Mouse (Mus musculus) macrophage (primary cell): ENCODE data around the gene Fgf18. TPM values are rescaled to one million over a fixed set of nuclear protein-coding genes. Genes with fewer than 3 reads are reported as not detected.

Experiments
- H3K27ac ChIP-seq: fragments of 350-480 bp; formaldehyde crosslinking; 2 replicates; pipeline ENCODE4 v1.9.0; 2021
- H3K36me3 ChIP-seq: fragments of 350-480 bp; formaldehyde crosslinking; 2 replicates; pipeline ENCODE4 v1.9.0; 2021; ENCODE audit errors: inconsistent target
- H3K4me3 ChIP-seq: fragments of 350-480 bp; formaldehyde crosslinking; 2 replicates; pipeline ENCODE4 v1.9.0; 2021; ENCODE audit errors: inconsistent target
- H3K79me2 ChIP-seq: fragments of 350-480 bp; formaldehyde crosslinking; 2 replicates; pipeline ENCODE4 v1.9.0; 2021; ENCODE audit errors: inconsistent target
- WGBS: methylation state at CpG from one replicate; pipeline ENCODE4 v1.1.7; 2026; ENCODE audit warnings: inconsistent platforms; ENCODE audit not compliant: missing documents; 5-methylcytosine and 5-hydroxymethylcytosine counted together
- polyA plus RNA-seq: library from polyadenylated mRNA; stranded (reverse); fragments of 250-400 nt; gene quantifications from 3 replicates; pipeline ENCODE4 v1.2.4, GENCODE M21; 2018; ENCODE audit warnings: inconsistent platforms

The Fgf18 gene
- polyA plus RNA-seq, 1 experiment from 2014 or later = not detected

DNA sequence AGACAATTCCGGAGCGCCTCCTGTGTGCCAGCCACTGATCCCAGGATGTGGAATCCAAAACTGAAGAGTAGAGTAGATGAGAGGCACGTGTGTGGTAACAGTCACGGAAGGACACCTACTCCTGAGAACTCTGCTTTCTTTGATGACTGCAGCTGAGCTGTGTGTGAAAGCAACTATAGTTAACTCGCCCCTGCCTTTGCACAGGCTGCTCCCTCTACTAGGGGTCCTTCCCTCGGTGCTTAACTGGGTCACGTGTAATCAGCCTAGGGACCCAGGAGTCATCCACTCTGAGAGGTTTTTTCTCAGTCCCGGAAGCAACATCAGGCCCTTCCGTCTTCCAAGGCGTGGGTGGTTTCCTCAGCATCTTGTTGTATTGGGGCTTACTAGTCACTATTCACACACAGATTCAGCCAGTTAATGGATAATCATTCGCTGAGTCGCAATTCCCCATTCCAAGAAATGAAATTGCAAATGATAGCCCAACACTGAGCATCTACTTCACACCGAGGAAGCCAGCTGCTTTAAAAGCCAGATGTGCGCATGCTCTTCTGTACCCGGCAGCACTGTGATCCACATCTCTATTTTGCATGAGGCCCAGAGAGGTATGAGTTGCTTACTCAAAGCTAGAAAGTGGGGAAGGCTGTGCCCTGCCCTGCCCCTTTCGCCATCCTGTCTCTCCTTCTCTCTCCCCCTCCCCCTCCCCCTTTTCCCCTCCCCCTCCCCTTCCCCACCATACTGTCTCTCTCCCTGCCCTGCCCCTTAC, 67.0 kb downstream of the Fgf18 start:
- H3K27ac ChIP-seq = no peak overlapping the region
- WGBS = 65% methylated on average over 16 of the region's 16 CpGs
- no peak overlapping the region for H3K4me3 ChIP-seq
- H3K36me3 ChIP-seq = no peaks in the 10 kb centered on the region
- H3K79me2 ChIP-seq = no peaks in the 10 kb centered on the region

DNA sequence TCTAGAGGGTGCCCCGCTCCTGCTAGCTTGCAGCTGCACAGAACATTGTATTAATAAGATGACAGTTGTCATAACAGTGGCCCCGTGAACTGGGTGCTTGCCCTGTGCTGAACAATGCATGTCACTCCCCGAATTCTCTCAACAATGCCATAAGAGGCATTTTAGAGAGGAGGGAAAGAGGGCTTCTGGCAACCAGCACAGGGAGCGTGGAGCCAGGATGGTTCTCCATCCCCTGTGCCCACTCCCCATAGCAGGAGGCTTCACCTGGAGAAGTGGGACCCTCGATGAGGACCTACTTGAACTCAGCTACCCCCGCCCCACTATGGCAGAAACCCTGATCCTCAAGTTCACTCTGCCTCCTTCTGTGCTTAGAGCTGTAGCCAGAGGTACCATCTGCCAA, 67.8 kb downstream of the Fgf18 start:
- Histone ChIP-seq H3K36me3 (no peaks in the 10 kb centered on the region), H3K27ac (no peak overlapping the region), H3K4me3 (no peak overlapping the region), H3K79me2 (no peaks in the 10 kb centered on the region)
- WGBS = 57% methylated on average over 6 of the region's 6 CpGs

DNA sequence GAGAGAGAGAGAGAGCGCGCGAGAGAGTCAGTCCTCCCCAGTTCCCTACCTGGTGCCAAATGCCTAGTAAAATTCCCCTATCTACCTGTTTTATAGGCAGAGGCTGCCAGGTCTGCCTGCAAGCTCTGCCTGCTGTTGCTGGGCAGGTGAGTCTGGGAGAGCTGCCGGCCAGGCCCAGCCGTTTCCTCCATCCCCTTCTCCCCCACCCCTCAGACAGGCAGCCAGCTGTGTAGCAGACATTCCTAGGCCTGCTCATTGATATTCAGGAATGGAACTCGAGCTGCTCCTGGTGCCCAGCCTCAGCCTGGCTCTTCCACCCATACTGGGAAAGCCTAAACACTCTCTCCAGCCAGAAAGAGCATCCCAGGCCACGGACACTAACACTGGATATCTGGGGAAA, 69.2 kb downstream of the Fgf18 start:
- H3K27ac ChIP-seq = no peak overlapping the region
- H3K79me2 ChIP-seq = no peaks in the 10 kb centered on the region
- no peaks in the 10 kb centered on the region for H3K36me3 ChIP-seq
- no peak overlapping the region for H3K4me3 ChIP-seq
- 25% methylated on average over 3 of the region's 7 CpGs for WGBS

DNA sequence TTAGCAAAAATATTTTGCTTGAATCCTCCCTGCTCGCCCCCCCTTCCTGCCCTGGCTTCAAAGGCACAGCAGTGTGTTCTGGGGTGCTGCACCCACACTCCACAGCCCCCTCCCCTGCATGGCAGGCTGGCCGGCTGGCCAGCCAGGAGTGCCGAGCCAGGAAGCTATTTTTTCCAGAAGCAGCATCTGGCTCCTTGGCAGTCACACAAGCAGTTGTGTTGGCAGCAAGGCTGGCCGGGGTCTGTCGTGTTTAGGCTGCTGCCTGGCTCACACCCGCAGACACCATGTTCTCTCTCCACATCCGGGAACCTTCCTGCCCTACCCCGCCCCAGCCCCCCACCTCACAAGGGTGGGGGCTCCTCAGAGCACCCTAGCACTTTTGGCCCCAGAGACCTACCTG, 71.9 kb downstream of the Fgf18 start:
- no peaks in the 10 kb centered on the region for H3K79me2 ChIP-seq
- no peaks in the 10 kb centered on the region for H3K36me3 ChIP-seq
- WGBS = 57% methylated on average over 8 of the region's 8 CpGs
- H3K4me3 ChIP-seq = no peak overlapping the region
- no peak overlapping the region for H3K27ac ChIP-seq

DNA sequence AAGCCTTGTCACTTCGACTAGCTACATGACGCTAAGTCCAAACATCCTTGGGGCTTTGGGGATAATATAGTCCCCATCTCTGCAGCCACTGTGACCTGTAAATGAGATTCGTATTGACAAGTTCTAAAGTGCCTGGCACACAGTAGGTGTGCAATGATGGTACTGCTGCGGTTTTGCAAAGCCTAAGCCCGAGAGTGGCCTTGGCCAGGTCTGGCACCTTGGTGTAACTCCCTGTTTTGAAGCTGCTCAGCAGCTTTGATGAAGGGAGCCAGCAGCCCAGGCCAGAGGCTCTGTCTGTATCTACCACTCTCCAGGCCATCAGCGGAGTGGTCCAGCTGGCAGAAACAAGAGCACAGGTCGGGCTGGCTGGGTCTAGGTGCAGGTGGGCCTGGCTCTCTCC, 72.7 kb downstream of the Fgf18 start:
- no peak overlapping the region for H3K4me3 ChIP-seq
- H3K79me2 ChIP-seq = no peaks in the 10 kb centered on the region
- WGBS = 73% methylated on average over 7 of the region's 7 CpGs
- H3K36me3 ChIP-seq = no peaks in the 10 kb centered on the region
- no peak overlapping the region for H3K27ac ChIP-seq

DNA sequence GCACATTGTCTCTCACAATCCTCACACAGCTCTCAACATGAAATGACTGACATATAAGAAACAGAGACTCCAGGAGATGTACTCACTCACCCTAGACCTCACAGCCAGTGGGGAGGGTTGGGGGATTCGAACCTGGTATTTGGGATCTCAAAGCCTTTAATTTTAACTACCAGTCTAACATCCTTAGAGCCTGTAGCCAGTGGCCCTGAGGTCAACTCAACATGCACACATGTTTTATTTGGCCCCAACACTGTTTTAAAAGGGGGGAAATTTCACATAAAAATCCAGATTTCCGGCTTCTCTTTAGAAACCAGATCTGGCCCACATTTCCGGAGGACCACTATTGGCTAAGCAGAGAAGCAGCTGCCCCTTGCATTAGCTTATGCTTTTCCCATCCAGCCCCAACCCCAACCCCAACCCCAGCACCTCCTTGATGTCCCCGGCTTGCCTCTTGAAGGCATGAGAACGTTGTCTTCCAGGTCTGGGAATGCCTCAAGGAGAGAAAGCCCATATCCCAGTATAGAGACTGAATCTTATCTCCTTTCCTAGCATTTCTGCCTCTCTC, 75.8 kb downstream of the Fgf18 start:
- Histone ChIP-seq H3K36me3 (no peaks in the 10 kb centered on the region), H3K27ac (no peak overlapping the region), H3K4me3 (no peak overlapping the region), H3K79me2 (no peaks in the 10 kb centered on the region)
- WGBS = 92% methylated on average over 5 of the region's 5 CpGs

DNA sequence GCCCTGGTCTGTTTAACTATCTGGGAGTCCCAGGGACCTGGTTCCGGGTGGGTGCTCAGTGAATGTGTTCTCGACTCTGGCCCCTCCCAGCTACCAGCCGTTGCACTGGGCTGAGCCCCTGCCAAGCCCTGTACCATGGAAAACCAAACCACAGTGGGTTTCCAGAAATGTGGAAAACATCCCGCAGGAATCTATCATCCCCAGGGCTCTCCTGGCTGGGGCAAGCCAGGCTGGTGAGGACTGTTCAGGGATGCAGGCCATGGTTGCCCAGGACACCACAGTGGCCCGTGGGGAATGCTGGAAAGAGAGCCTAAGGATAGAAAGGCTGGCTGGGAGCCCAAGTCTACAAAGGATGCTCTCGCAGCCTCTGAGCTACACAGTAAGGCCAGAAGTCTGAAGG, 76.7 kb downstream of the Fgf18 start:
- Histone ChIP-seq H3K27ac (no peak overlapping the region), H3K4me3 (no peak overlapping the region), H3K79me2 (no peaks in the 10 kb centered on the region), H3K36me3 (no peaks in the 10 kb centered on the region)
- WGBS = 89% methylated on average over 6 of the region's 6 CpGs

Other genes with a start within 250 kb of the Fgf18 start
- gene Npm1, start 15.8 kb upstream of the Fgf18 start, polyA plus RNA-seq = 337 to 878 TPM (median 659 TPM) in 3 replicates
- not detected in 3 replicates for gene Tlx3, start 56.2 kb upstream of the Fgf18 start, polyA plus RNA-seq
- not detected in 3 replicates for gene Gm12117, start 129.3 kb upstream of the Fgf18 start, polyA plus RNA-seq